Mouse (Mus musculus) ovary, adult 18-20 months (tissue): ENCODE data around the gene Map3k12.

Experiments
- DNase-seq: peaks from one replicate; pipeline ENCODE4 v3.0.0; 2022; ENCODE audit warnings: low spot score, mixed read lengths

Gene Map3k12

GRCm38 (mm10) chr15:102503447-102503846 is 13.4 kb downstream of the Map3k12 start, which contains the start of gene Gm10337:
Gene Gm10337, plus strand, starts transcription at chr15:102503722.
- no peak for DNase-seq

GRCm38 (mm10) chr15:102502254-102502840 is 14.5 kb downstream of the Map3k12 start:
- DNase-seq: no peak

DNA sequence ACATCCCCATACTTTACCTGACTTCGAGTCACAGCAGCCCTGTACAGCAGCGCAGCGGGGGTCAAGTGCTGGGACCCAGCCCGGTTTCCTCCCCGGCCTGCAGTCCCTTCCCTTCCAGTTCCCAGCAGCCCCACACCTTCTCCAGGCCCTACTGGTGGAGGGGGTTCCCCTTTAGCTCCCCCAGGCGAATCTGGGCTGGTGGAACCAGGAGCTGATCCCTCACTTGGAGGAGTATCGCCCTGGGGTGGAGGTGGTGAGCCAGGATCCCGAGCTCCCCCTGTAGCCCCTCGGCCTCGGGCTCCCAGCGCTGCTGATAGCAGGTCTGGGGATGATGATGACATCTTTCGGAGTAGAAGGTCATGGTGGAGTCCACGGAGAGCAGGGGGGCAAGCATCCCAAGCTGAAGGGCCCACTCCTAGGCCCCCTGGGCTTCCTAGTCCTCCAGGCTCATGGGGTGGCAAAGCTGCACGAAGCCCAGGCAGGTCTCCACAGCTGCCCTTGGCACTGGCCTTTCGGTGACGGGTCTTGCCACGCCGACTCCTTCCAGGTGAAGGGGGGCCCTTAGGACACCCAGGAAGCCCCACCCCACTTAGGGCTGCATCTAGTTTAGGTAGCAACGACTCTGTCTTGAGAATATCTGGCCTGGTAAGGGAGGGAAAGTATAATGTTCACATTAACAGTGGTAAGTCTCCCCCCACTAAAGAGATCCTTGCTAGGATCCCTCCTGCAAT is 15.6 kb downstream of the Map3k12 start:
- DNase-seq: no peak

- no peak for DNase-seq
Measured at GRCm38 (mm10) chr15:102500479-102500878, 16.4 kb downstream of the Map3k12 start.

GRCm38 (mm10) chr15:102499851-102500250 is 17.0 kb downstream of the Map3k12 start:
- no peak for DNase-seq

DNA sequence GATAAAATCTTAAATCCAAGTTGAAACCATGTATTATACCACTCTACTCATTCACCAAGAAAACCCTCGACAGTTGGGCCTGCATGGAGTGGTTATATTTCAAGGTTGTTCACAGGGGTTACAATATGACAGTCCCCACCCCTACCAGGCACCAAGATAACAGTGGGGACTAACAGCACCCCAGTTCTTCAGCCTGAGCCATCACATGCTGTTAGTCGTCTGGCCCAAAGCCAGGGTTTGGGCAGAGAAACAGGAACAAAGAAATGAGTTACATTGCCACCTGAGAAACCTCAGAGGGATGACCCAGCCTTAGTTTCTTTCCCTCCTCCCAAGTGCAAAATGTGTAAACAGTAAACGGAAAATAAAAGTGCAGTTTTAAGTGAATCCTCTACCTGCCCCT is 17.5 kb downstream of the Map3k12 start:
- DNase-seq: no peak

DNA sequence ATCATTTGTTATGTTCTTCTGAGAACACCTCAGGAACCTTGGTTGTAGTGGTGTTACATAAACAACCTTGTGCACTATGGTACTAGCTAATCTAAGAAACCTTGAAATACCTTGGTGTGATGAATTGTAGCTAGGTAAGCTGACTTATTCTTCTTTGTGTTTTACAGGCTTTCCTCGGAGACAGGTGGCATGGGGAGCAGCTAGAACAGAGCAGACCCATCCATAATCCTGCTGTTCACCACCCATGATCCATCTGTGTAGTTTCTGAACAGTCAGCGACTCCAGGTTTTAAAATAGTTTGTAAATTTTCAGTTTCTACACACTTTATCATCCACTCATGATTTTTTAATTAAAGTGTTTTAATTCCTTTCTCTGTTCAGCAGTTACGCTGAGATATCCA is 18.5 kb downstream of the Map3k12 start:
- DNase-seq: no peak

- DNase-seq: no peak
Measured at GRCm38 (mm10) chr15:102487664-102488063, 29.2 kb downstream of the Map3k12 start.

- DNase-seq: no peak
Measured at GRCm38 (mm10) chr15:102485853-102486252, 31.0 kb downstream of the Map3k12 start.

- DNase-seq: no peak
Measured at GRCm38 (mm10) chr15:102483136-102483535, 33.7 kb downstream of the Map3k12 start.

DNA sequence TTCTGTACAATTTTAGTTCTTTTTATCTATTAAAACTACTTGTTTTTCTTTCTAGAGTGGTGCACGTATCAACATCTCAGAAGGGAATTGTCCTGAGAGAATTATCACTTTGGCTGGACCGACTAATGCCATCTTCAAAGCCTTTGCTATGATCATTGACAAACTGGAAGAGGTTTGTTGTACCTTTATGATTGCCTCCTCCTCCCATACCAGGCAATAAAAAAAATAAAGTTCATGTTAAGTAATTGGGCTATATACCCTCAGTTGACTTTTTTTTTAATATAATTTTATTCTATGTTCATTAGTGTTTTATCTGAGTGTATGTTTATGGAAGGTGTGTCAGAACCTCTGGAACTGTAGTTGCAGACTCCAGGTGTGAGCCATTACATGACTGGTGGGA is 42.3 kb downstream of the Map3k12 start:
- DNase-seq: no peak

DNA sequence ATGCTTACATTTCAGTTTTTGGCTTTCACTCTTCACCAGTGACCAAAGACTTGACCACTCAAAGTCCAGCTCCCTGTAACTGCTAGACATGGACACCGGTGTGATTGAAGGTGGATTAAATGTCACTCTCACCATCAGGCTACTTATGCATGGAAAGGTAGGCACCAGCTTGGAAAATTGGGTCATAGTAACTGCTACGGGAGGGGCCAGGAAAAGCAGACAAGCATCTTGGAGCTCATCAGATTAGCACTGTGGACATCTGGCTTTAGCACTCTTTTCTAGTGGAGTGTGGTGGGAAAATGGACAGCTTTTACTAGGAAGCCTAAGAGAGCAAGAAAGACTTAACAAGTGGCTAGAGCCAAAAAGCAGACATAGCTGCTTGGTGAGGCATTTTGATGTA is 43.6 kb downstream of the Map3k12 start:
- no peak for DNase-seq

DNA sequence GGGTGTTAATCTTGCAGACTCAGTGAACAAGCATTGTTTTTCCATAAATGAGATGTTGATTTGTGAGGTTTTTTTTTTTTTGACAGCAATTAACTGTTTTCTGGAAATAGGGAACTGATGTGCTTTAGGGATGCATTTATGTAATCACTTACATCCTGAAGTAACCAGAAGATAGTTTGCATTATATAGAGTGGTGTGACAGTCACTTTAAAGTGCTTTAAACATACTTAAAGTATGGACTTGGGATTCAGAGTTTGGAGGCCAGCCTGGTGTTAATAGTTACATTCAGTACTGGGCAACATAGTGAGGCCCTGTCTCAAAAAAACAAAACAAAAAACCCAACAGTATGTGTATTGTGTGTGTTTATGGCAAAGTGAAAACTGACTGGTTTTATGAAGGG is 45.1 kb downstream of the Map3k12 start:
- DNase-seq: no peak

GRCm38 (mm10) chr15:102471295-102471645 is 45.6 kb downstream of the Map3k12 start:
- no peak for DNase-seq

DNA sequence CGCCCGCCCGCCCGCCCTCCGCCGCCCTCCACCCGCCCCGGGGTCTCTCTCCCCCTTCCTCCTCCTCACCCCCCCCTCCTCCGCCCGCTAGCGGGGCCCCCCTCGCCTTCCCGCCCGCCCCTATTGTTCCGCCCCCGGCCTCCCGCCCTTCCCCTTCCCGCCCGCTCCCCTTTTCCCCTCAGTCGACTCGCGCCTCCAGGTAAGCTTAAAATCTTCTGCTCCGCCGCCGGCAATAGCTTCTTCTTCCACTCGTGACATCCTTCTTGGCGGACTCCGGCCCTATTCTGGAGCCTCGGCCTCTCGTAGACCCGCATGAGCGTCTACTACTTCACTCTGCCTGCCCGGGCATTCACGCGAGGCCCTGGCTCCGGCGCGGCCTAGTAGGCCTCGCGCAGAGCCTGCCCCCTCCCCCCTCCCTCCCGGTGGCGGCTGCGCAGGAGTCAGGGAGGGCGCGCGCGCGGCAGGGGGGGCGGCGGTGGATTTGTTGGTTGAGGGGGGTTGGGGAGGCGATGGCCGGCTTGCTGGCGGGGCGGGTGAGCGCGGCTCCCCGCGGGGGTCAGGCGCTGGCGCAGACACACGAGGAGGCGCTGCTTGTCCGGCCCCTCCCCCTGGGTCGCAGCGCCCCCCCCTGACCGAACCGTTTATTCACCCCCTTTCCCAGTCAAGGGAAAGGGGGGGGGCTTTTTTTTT is 46.1 kb downstream of the Map3k12 start:
- DNase-seq: peak; percentile 76

GRCm38 (mm10) chr15:102470183-102470604 is 46.7 kb downstream of the Map3k12 start, which contains the start of gene Pcbp2:
Gene Pcbp2, plus strand, starts transcription at chr15:102470539.
- DNase-seq: peak; percentile 97

GRCm38 (mm10) chr15:102468675-102469370 is 48.0 kb downstream of the Map3k12 start:
- no peak for DNase-seq

GRCm38 (mm10) chr15:102463666-102464065 is 53.2 kb downstream of the Map3k12 start:
- no peak for DNase-seq

DNA sequence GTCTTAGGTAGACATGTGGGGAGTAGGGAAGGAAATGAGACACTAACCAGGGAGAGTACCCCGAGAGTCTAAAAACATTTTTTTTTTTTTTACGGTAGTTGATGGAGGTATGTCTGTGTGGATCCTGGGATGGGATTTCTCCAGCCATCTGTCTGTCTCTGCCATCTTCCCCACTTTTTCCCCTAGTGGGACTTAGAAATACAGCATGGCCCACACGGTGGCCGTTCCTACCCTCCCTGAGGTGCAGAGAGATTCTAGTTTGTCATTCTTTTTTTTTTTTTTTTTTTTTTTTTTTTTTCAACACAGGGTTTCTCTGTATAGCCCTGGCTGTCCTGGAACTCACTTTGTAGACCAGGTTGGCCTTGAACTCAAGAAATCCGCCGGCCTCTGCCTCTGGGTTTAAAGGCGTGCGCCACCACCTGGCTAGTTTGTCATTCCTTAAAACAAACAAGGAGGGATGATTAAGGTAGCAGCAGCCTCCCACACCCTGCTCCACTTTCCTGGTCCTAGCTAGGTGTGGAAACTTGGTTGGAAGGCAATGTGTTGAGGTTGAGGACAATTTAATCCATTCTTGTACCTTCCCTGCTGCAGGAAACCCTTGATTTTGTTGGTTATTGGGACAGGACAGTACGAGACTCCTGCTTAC is 55.3 kb downstream of the Map3k12 start:
- no peak for DNase-seq

- no peak for DNase-seq
Measured at GRCm38 (mm10) chr15:102460971-102461370, 55.9 kb downstream of the Map3k12 start.

GRCm38 (mm10) chr15:102460409-102460808 is 56.5 kb downstream of the Map3k12 start:
- DNase-seq: no peak

DNA sequence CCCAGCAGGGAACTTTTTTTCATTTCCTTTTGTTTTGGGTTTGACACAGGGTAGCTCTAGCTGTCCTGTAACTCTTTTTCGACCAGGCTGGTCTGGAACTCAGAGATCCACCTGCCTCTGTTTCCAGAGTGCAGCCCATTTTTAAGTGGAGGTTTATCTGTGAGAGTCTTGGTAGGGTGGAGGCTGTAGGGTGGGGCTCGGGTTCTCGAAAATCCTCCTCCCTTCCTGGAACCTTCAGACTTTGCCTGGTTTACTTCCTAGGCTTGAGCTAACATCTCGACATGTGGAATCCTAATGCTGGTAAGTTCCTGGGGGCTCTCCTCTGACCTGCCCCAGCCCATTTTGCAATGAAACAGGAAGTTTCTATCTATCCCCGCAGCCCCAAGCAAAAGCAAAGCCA is 57.0 kb downstream of the Map3k12 start:
- no peak for DNase-seq
